Mouse (Mus musculus): ENCODE results near the gene Tmem221.

Tmem221 gene

DNA sequence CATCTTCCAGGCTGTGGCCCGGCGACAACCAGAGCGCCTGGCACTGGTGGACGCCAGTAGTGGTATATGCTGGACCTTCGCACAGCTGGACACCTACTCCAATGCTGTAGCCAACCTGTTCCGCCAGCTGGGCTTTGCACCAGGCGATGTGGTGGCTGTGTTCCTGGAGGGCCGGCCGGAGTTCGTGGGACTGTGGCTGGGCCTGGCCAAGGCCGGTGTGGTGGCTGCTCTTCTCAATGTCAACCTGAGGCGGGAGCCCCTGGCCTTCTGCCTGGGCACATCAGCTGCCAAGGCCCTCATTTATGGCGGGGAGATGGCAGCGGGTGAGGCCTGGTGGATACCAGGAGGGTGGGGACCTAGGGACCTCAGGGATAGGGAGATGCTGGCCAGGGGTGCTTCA lies 20.8 kb upstream of the Tmem221 start:
- intact Hi-C loops (cut with DNase I) = no loop called here

DNA sequence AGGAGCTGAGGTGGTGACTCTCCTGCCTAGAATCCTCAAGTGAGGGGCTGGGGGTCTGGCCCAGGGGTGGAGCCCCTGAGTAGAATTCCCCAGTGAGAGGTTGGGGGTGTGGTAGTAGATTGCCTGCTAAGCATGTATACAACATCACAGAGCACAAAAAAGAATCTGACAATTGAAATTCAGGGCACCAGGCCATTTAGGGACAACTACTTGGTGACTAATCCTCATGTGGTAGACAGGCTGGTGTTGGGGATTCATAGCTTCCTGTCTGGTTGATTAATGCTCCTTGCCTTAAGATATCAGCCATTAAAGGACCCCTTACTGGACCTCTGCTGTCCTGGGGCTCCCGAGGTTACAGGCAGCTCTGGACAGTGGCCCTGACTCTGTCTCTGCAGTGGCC lies 20.3 kb upstream of the Tmem221 start:
- intact Hi-C loops (cut with DNase I) = no loop called here

DNA sequence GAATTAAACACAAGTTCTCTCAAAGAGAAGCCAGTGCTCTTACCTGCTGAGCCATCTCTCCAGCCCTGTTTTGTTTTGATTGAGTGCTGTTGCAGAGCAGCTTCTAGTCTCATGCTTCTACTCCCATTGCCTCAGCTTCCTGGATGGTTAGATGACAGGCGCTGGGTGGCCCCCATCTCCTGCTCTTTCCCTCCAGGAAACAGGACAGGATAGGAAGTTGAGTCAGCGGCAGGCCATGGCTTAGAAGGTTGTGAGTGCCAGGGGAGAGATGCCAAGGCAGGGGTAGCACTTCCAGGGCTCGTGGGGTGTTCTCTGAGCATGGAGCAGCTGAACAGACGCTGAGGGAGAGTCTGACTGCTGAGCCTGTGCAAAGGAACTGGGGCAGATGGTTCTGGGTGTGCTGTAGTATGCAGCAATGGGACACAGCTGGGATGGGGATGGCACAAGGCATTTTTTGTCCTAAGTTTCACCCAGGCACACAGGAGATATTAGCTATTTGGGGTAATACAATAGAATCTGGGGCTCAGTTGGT lies 19.3 kb upstream of the Tmem221 start:
- intact Hi-C loops (cut with DNase I) = no loop called here

DNA sequence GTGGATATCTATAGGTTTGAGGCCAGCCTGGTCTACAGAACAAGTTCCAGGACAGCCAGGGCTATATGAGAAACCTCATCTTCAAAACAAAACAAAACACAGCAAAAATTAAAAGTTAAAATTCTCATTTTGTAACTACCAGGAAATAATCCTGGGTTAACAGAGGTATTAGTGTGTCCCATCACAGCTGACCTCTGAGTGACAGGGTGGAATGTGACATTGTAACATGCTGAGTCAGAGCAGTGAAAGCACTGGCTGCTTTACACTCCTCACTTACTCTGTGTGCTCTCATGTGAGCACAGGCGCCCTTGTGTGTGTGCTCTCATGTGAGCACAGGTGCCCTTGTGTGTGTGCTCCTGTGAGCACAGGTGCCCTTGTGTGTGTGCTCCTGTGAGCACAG lies 16.3 kb upstream of the Tmem221 start:
- intact Hi-C loops (cut with DNase I) = no loop called here

DNA sequence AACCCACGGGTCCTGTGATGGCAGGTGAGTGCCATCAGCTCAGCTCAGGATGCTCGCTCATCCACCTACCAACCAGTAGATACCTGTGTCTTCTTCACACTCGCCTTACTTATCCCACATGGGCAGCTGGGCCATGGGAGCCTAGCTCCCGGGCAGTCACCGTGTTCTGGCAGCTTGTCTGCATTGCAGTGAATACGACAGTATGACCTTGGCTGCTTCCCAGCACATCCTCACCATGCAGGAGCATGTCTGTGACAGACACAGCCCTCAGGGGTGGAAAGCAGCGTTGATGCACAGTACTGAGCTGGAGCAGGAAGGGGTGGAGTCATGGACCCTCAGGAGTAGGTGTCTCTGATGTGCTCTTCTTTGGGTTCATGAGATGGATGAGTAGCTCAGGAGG lies 15.8 kb upstream of the Tmem221 start:
- intact Hi-C loops (cut with DNase I) = no loop called here

DNA sequence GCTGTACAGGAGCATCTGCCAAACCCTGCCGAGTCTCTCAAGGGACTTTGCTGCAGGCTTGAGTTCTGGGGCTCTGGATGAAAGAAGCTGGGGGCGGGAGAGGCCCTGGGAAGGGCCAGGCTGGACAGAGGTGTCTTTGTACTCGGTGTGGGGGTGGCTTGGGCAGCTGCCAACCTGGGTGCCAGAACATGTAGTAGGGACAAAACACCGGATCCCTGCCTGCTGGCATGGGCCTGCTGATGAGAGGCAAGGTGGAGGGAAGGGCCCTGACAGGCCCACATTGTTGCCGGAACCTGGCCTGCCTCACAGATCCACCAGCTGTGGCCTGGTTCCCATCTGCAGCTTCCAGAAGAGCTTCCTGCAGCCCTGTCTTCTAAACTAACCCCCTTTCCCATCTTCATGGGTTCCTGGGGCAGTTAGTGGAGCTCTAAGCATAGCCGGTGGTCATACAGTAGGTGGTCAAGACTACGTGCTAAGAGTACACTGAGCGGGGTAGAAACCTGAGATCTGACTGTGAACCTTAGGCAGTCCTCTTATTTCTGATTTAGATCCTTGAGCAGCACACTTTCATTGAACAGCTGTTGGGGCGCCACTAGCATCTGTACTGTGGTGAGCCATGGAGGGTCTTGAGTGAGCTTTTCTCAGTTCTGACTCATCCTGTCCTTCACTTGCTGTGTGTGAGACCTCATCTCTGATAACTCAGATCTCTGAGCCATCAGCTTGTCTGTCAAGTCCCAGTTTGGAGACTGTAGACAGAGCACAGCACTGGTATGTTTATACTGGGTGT lies 14.4 kb upstream of the Tmem221 start:
- intact Hi-C loops (cut with DNase I) = no loop called here

DNA sequence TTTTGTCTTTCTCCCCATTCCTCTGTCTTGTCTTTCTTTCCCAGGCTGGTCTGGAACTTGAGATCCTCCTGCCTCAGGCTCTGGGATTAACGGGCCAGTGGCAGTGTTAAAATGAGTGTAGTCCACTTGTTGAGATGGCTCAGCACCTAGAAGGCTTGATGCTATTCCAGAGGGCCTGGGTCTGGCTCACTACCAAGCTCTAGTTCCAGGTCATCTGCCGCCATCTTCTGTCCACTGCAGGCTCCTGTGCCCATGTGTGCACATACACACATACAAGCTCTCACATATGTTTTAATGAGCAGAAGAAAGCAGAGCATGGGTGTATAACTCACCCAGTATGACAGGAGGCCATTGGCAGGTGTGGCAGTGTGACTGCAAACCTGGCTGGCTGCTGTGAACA lies 13.4 kb upstream of the Tmem221 start:
- intact Hi-C loops (cut with DNase I) = no loop called here

DNA sequence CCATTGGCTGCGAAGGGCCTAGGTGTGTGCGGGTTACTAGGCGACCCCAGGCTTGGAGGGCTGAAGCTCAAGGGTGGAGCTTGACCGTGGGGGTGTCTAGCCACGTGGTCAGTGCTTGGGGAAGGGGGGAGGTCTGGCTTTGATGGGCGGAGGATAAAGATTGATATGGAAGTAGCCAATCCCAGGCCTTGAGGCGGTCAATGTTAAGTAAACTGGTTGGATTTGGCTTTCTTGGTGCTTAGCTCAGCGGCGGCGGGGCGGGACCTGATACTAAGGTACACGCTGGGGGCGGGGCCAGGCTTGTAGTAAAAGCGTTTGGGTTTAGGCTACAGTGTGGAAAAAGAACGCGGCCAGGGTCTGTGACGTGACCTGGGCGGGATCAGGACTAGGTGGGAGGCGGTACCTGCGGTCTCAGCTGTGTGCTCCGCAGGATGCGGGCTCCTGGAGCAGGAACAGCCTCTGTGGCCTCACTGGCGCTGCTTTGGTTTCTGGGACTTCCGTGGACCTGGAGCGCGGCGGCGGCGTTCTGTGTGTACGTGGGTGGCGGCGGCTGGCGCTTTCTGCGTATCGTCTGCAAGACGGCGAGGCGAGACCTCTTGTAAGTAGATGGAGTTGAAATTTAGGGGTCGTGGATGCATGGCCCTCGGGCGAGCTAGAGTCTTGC lies 11.8 kb upstream of the Tmem221 start:
- intact Hi-C loops (cut with DNase I) = no loop called here

DNA sequence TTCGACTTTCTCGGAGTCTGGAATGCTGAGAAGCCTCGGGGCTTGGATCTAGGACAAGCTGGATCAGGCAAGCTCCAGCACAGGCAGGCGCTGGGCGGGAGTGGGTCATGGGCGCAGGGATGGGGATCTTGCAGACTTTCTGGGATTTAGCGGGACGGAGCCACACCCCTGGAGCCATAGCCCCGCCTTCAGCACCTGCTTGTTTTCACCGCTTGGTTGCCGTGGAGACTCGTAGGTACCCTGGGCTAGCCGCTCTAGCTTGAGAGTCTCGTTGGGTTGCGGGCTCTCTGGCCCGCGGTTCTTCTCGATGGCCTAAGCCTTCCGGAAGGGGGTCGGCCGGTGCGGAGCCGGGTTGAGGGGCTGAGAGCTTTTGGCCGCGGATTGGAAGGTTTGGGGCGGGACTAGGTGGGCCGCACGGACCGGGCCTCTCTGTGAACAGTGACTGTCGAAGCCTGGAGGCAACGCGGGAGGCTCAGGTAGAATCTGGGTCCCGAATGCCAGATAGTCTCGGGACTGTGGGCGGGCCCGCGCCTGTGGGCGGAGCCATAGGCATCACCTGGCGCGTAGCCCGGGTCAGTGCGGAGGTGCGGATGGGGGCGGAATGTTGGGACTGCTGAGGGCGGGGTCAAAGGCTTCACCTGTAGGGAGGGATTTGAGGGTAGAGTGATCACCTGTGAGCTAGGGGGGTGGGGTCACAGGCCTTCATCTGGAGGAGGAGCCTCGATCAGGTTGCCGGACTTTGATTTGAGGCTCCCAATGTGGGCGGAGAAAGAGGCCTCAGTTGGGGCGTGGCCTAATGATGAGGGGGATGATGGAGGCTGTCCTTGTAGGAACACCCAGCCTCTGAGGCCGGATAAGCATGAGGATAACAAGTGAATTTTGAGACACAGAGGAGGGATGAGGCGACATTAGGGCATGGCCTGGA lies 11.0 kb upstream of the Tmem221 start:
- intact Hi-C loops (cut with DNase I) = no loop called here

DNA sequence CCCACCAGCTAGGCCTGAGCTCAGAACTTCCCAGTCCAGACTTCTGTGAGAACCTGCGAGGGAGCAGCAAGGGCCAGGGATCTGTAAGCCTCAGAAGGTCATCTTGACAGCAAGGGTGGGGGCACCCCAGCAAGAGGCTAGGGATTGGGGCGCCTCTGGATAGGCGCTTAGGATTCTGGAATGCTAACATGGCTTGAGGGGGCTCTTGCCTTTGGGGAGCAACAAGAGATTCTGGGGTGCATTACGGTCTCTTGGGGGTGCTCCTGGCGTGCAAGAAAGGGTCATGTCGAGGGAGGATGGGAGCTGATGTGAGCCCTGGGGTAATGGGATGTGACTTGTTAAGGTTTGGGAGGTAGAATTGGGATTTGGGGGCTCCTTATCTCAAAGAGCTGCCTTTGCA lies 10.3 kb upstream of the Tmem221 start:
- intact Hi-C loops (cut with DNase I) = no loop called here

DNA sequence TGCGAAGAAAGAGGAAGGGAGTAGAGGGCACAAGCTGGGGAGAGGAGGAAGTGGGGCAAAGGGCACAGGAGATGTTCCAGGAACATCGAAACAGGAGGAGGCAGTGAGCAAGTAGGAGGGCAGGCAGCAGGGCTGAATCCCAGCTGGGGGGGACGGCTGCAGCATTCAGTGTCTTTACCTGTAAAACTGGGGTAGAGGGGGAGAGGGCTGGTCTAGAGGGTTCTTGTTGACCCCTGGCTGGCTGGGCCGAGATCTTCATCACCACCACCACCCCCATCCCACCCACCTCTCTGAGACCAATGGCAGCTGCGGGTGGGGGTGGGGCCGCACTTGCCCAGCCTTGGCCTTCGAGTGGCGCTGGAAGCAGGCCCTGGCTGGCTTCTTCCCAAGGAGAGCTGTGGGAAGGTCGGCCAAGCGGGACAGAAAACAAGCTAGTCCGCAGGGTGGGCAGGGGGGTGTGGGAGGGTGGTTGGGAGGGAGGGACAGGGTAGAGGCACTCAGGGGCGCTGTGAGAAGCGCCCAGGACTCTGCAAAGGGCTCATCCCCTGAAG lies 9.8 kb upstream of the Tmem221 start, which contains the start of gene Slc27a1:
Slc27a1 (plus strand) TSS at position 496 of the 551 bp plus-strand sequence.
- intact Hi-C loops (cut with DNase I) = no loop called here

DNA sequence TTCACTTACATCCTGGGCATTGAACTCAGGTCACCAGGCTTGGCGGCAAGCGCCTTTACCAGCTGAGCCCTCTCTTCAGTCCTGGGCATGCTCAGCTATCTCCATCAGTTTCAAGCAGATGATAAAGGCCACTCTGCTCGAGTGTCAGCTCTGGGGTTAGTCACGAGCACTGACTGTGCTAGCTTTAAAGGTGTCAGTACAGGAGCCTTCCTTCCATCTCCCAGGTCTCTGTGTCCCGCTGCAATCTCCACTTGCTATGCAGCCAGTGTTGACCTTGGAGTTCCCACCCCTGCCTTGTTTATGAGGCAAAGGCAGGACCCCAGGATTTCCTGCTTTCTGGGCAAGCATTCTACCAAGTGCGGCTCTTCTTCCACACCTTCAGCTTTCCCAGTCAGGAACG lies 8.9 kb upstream of the Tmem221 start:
- intact Hi-C loops (cut with DNase I) = no loop called here

DNA sequence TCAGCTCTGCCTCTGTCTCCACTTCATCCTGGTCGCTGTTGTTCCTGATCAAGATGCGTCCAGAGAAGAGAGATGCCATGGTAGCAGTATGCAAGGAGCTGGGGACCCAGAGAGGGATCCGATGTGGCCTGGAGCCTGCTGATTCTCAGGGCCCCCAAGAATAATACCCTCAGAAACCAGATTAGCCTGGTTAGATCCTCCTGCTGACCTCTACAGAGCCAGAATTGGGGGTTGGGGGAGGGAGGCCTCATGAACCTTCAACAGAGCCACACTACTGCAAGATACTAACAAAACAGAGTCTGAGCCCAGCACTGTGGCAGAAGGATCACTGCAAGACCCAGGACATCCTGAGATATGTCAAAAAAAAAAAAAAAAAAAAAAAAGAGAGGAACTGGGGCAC lies 7.8 kb upstream of the Tmem221 start, which contains the start of gene Nxnl1:
Nxnl1 (minus strand) TSS at position 101 of the 400 bp plus-strand sequence.
- intact Hi-C loops (cut with DNase I) = no loop called here

DNA sequence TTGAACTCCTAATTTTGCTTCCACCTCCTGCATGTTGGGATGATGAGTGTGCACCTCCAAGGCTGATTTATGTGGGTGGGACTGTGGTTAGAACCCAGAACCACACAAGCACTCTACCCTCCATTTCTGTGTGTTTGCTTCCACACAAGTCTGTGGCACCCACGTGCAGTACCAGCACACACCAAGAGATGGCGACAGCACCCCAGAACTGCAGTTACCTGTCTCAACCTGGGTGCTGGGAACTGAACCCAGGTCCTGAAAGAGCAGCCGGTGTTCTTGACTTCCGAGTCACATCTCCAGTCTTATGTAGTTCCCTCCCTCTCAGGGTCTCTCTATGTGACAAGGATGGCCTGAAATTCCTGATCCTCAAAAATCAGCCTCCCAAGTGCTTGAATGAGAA lies 5.3 kb upstream of the Tmem221 start:
- intact Hi-C loops (cut with DNase I) = no loop called here

DNA sequence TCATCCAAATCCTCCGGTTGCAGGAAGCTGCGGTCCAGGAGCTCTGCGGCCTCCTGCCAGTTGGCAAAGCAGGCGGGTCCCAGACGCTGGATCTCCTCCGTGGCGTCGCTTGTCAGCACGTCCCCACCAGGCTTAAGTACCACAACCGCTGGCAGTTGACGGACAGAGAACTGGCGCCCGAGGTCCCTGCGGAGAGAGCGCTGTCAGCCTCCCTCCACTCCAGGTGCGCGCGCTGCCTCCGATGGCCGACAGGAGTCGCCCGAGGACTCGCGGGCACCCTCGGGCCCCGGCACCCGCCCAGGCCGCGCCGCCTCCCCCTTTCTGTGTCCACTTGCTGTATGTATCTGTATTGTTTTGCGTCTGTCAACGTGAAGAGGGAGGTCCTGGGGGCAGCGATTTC lies 4.1 kb upstream of the Tmem221 start:
- intact Hi-C loops (cut with DNase I) = no loop called here

DNA sequence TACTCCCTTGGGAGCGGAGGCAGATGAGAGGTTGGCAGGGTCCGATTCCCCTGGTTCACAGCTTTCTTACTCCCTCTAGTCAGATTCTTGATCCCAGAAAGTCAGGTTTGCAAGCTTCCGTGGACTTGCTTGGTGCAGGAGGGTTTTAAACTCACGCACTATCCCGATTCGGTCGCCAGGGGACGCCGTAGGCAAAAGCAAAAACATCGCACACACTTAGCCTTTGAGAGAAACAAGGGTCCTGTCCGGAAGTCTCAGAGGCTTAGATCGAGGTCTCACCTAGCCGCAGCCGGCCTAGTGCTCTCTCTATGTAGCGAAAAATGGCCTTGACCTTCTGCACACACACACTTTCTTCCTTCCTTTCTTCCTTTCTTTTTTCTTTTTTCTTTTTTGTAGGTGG lies 2.7 kb upstream of the Tmem221 start:
- intact Hi-C loops (cut with DNase I) = loop anchor here (1.0 kb wide), 2 partner anchors 35 to 100 kb away; no protein-coding TSS in a partner anchor

DNA sequence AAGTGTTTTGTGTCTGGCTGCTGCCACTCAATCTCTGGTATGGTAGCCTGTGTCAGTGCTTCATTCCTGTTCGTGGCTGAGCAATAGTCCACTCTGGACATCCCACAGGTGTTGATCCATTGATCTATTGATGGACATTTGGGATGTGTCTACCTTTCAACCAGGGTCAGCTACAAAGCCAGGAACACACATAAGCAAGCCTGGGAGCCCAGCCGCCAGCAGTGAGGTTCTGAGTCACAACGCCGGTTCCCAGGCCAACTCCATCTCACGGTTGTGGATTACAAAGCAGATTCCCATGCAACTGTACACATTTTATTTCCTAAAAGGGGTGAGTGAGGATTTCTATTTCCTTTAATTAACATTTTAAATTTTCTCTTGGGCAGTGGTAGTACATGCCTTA lies 2.1 kb upstream of the Tmem221 start:
- intact Hi-C loops (cut with DNase I) = loop anchor here (1.0 kb wide), 2 partner anchors 36 to 101 kb away; no protein-coding TSS in a partner anchor

DNA sequence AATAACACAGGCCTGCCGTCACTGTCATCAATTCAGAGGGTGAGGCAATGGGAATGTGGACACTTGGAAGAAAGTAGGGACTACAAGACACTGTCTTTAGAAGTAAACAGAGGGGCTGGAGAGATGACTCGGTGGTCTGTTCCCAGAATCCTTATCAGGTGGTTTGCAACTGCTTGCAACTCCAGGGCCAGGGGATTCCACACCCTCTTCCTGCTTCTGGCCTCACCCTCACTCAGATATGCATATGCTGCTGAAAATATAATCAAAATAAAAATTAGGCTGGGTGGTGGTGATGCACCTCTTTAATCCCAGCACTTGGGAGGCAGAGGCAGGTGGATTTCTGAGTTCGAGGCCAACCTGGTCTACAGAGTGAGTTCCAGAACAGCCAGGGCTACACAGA lies 1.4 kb upstream of the Tmem221 start:
- intact Hi-C loops (cut with DNase I) = no loop called here

DNA sequence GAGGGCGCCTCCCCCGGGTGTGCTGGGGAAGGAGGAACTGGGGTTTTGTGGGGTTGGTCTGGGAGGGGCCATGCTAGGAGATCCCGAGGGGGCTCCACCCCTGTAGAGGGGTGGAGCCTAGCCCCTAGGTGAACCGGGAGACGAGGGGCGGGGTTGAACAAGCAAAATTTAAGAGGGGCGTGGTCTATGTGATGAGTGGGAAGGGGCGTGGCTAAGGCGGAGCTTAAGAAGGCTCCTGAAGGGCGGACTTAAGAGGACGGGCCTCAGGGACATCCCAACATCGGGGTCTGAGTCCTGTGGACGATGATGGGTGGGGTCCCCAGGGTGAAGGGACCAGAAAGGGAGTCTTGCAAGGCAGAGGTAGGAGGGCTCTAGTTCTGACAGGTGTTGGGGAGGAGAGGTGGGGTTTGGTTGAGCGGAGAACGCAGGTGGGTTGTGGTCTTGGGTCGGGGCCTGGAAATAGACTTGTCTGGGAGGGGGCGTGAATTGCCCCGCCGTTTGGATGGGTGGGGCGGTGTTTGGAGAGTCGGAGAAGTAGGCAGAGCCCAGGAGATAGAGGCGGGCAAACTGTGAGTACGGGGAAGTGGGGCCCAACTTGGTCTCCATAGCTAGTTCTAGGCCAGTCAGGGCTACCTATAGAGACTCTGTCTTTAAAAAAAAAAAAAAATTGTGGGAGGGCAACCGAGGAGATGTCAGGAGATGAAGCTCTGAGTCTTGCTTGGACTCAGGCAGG lies 453 bp upstream of the Tmem221 start:
- intact Hi-C loops (cut with DNase I) = no loop called here

DNA sequence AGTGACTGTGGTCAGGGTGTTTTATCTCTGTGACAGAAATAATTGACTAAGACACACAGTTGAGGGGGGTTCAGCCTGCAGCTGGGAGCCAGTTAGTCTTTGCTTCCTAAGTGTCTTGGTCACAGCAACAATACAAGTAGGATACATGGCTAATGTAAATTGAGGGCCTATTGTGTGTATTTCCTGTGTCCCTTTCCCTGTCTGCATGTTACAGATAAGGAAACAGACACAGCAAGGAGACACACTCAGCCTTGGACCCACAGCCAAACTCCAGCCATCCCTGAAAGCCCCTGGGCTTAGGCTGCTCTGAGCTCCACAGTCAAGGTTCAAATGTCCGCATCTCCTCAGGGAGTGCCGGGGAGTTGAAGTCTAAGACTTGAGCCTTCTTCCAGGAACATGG lies 4.0 kb downstream of the Tmem221 start:
- intact Hi-C loops (cut with DNase I) = no loop called here
